Mouse (Mus musculus) T-helper 2 cell (primary cell): ENCODE measurements at regions not wholly inside any gene's neighbourhood (a gene's known extent, or its start where the extent isn't known, plus 50 kb on each side); places are given as distances from the start of the nearest gene placed in this dataset.

Experiments
- in situ Hi-C: fragments of 300-600 bp; cut with MboI, MseI; formaldehyde crosslinking; loops from one replicate; pipeline ENCODE4 v1.15.1; 2025; ENCODE audit warnings: high pct_unique_total_duplicates

- in situ Hi-C loops: no loop called here
These were observed 125.6 kb downstream of the Smad6 start for GRCm38 (mm10) chr9:63896073-63896807.

- in situ Hi-C loops: no loop called here
These were observed 129.5 kb downstream of the Smad6 start for GRCm38 (mm10) chr9:63892235-63892971.

GRCm38 (mm10) chr9:63890717-63891116 is 131.1 kb downstream of the Smad6 start:
- in situ Hi-C loops: no loop called here

GRCm38 (mm10) chr9:63889570-63889969 is 131.8 kb upstream of the Smad3 start:
- in situ Hi-C loops: no loop called here

GRCm38 (mm10) chr9:63884971-63885370 is 127.2 kb upstream of the Smad3 start:
- in situ Hi-C loops: no loop called here

- in situ Hi-C loops: no loop called here
These were observed 126.1 kb upstream of the Smad3 start for GRCm38 (mm10) chr9:63883738-63884520.

GRCm38 (mm10) chr9:63881692-63882091 is 123.9 kb upstream of the Smad3 start:
- in situ Hi-C loops: no loop called here

- in situ Hi-C loops: no loop called here
These were observed 123.4 kb upstream of the Smad3 start for GRCm38 (mm10) chr9:63881261-63881563.

GRCm38 (mm10) chr9:63880487-63881260 is 122.9 kb upstream of the Smad3 start:
- in situ Hi-C loops: no loop called here

- in situ Hi-C loops: no loop called here
These were observed 122.1 kb upstream of the Smad3 start for GRCm38 (mm10) chr9:63879710-63880428.

GRCm38 (mm10) chr9:63877864-63878263 is 120.1 kb upstream of the Smad3 start:
- in situ Hi-C loops: no loop called here

GRCm38 (mm10) chr9:63876886-63877285 is 119.1 kb upstream of the Smad3 start:
- in situ Hi-C loops: no loop called here

GRCm38 (mm10) chr9:63876023-63876422 is 118.2 kb upstream of the Smad3 start:
- in situ Hi-C loops: no loop called here

GRCm38 (mm10) chr9:63875193-63875592 is 117.4 kb upstream of the Smad3 start:
- in situ Hi-C loops: no loop called here

GRCm38 (mm10) chr9:63864350-63864749 is 106.6 kb upstream of the Smad3 start:
- in situ Hi-C loops: no loop called here

GRCm38 (mm10) chr9:63863328-63863727 is 105.5 kb upstream of the Smad3 start:
- in situ Hi-C loops: no loop called here

GRCm38 (mm10) chr9:63862427-63862826 is 104.6 kb upstream of the Smad3 start:
- in situ Hi-C loops: no loop called here

- in situ Hi-C loops: no loop called here
These were observed 103.6 kb upstream of the Smad3 start for GRCm38 (mm10) chr9:63861418-63861817.

GRCm38 (mm10) chr9:63860196-63860595 is 102.4 kb upstream of the Smad3 start:
- in situ Hi-C loops: no loop called here

- in situ Hi-C loops: no loop called here
These were observed 98.4 kb upstream of the Smad3 start for GRCm38 (mm10) chr9:63856065-63856736.
